Mouse (Mus musculus) monocyte, adult 5-6 weeks (primary cell): ENCODE results near the gene P4hb. TPM values are rescaled to one million over a fixed set of nuclear protein-coding genes. Genes with fewer than 3 reads are reported as not detected.
"Not testable (repeated sequence)": the region's sequence is repeated elsewhere in the genome, so short reads cannot be mapped to it uniquely, and the experiment has no call there.

Source experiments
- ATAC-seq: fragments of 153-309, 156-312 bp; replicated peaks from 2 replicates; pipeline ENCODE4 v1.8.0; 2017; ENCODE audit warnings: mild to moderate bottlenecking; ENCODE audit not compliant: low TSS enrichment, insufficient number of reproducible peaks, severe bottlenecking, poor library complexity, low FRiP score
- total RNA-seq: library from RNA; stranded (forward); fragments of 200-1000, 200-491, 200-594 nt; gene quantifications from 3 replicates; pipeline ENCODE4 v1.2.3, GENCODE M21; 2017

P4hb gene
- total RNA-seq, 1 experiment from 2014 or later: 434 TPM

DNA sequence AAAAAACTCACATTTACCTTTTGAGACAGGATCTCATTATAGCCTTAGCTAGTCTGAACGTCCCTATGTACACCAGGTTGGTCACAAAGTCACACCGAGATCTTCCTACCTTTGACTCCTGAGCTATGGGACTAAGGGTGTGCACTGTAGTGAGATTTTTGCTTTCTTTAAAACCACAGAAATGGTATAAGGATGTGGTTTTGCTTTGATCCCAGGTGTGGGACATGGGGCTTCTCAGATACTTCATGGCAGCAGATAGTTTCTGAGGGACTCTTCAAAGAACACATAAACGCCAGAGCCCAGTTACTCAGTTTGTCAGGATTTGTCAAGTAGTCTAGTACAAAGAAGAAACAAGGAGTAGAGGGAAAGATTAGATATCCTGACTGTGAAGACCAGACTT, 27.7 kb upstream of the P4hb start:
- no peak for ATAC-seq

DNA sequence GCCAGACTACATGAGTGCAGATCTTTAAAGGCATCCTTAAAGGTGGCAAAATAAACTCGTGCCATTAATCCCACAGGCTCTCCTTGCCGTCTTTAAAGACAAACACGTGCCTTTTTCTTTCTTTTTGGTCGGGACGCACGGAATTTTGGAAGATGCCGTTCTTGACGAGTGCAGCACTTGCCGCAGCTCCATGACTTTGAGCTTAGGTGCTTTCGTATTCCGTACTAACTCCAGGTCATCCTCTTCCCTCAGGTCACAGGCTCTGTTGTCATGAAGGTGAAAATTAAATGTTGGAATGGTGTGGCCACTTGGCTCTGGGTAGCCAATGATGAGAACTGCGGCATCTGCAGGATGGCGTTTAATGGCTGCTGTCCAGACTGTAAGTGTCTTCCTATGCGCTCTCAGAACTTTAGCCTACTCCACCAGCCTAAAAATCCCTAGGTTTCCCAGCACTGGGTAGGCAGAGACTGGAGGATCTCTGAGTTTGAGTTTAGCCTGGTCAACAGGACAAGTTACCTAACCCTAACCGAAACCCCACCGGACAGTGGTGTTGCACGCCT, 26.0 kb upstream of the P4hb start:
- no peak for ATAC-seq

- ATAC-seq: peak; percentile 89
Measured at GRCm38 (mm10) chr11:120598283-120598989, 25.4 kb upstream of the P4hb start, which contains the start of the genes Alyref and Anapc11. Gene Alyref, minus strand, starts transcription at chr11:120598365. Gene Anapc11, plus strand, starts transcription at chr11:120598421.

- ATAC-seq: no peak
Measured at GRCm38 (mm10) chr11:120597240-120598235, 24.5 kb upstream of the P4hb start.

DNA sequence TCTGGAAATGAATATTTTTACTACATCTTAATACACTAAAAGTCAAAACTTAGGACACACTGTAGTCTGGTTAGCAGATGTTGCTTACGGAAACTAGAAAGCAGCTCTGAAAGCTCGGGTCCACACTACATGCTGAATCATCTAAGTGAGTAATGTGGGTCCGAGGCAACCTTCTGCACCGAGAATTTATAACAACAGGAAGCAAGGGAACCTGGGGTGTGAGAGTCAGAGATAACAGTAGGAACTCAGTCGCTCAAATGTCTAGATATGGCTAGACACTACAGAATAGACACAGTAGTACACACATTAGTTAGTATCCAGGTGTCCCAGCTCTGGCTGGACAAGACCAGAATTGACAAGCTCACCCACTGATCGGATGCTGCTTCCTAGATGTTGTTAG, 15.5 kb upstream of the P4hb start:
- ATAC-seq: no peak

DNA sequence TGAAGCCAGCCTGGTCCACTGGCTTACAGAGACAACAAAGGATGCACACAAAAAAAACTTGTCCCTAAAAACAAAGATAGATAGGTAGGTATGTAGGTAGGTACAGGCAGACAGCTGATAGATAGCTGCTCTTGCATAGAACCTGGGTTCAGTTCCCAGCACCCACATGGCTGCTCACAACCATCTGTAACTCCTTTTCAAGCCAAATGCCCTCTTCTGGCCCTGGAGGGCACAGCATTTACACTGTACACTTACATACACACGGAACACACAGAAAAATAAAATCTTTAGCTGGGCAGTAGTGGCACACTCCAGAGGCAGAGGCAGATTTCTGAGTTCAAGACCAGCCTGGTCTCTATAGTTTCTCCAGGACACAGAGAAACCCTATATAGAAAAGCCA, 10.9 kb upstream of the P4hb start:
- ATAC-seq: no peak

DNA sequence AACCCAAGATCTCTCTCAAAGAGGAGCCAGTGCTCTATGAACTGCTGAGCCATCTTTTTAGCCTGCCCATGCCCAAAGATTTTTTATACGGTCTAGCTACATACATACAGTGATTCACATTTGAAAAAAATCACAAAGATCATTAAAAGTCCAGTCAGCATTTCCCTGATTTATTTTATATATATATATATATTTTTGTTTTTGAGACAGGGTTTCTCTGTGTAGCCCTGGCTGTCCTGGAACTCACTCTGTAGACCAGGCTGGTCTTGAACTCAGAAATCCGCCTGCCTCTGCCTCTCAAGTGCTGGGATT, 9.9 kb upstream of the P4hb start:
- not testable (repeated sequence) for ATAC-seq

GRCm38 (mm10) chr11:120582268-120582981, 9.4 kb upstream of the P4hb start:
- ATAC-seq: 0 out of 2 replicates have a peak, but pooled peaks have one; percentile 6

DNA sequence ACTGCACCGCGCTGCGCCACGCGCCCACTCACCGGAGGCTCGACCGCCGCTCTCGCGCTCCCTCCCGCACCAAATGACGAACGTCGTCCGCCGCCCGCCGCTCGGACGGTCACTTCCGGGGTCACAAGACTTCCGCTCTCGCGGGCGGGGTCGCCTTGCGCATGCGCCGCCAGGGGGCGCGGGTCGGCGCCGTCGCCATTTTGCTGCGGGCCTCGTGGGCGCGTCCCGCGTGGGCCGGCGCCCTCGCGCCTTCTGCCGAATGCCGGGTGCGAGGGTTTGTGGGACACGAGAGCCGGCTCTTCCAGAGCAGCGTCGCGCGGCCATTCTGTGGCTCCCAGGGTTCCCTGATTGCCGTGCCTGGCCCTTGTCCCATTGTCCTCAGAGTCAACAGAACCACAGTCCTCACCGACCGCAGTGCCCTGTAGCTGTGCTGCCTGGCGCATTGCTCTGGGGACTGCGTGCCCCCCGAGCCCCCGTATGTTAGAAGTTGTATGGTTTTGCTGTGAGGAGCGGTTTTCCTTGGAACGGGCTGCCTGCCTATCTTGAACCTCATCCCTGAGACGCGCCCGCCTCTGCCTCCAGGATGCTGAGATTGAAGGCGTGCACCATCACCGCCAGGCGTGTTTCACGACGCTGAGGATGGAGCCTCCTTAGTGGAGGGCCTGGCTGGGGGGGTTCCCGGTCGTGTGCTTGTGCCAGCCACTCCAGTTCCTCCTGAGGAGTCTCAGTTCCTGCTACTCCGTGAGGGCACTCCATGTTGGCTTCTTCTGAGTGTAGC, 8.6 kb upstream of the P4hb start, which contains the start of gene Arhgdia:
Arhgdia (minus strand) TSS at position 135 of the 778 bp plus-strand sequence.
- ATAC-seq: peak; percentile 66

- no peak for ATAC-seq
Measured at GRCm38 (mm10) chr11:120580871-120581331, 7.8 kb upstream of the P4hb start.

DNA sequence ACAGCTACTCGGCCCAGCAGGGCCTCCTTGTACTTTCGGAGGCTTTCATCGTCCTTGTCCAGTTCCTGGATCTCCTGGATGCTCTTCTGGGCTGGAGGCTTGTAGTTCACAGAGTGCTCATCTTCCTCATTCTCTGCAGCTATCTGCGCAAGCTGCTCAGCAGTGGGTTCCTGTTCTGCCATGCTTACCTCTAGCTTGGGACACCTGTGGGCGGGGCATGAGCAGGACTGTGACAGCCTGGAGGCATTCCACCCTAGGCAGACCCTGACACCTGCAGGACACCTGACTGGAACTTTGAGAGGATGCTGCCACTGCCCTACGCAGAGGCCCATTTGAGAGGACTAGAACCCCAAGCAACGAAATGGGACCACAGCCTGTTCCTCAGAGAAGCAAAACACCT, 7.1 kb upstream of the P4hb start:
- no peak for ATAC-seq

DNA sequence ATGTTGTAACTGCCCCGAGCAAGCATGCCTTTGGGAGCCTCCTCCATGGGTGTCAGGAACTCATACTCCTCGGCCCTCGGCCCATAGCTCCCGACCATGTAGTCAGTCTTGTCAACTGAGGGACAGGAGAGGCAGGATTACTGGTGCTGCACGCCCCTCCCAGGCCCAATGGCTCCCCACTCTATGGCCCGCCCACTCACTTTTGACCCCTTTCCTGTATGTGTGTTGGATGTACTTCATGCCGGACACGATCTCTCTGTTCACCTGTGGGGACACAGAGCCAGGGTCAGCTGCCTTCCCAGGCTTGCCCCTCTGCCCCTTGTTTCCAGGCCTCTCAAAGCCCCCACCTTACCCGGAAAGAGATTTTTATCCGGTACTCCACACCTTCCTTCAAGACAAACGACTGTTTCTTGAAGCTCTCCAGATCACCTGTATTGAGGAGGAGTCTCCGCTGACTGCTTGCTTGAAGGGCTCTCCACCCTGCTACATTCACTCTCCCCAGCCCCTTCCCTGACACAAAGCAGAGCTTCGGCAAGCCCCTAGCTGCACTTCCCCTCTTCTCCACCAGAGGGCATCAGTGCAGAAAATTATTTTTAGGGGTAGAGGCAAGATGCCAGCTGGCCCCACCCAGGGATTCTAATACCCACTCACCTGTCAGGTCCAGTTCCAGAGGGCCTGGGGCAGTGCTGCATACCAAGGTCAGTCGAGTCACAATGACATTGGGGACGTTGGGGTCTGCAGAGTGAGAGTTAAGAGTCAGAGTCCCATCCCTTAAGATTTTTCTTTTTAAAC, 6.5 kb upstream of the P4hb start:
- 0 out of 2 replicates have a peak, but pooled peaks have one; percentile 19 for ATAC-seq

DNA sequence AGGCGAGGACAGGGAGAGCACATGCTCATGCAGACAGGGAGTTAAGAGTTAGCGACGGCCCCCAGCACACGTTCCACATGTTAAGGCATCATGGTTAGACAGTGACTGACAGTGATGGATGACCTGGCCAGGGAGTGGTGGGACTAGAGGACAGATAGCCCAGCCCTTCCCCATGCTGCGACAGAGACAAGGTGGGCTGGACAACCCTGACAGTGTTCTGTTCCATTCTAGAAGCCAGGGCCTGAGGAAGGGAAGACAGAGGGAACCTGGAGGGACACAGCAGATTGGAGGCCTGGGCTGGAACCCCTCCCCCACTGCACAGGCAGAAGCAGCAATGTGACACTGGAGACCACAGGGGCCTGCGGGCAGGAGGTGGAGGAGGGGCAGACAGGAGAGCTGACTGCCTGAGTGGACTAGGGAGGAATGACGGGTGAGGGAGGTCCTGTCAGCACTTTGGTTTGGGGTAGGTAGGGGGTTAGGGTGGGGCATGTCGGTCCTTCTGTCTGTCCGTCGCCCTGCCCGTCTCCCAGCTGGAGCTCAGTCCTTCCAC, 5.7 kb upstream of the P4hb start:
- no peak for ATAC-seq

GRCm38 (mm10) chr11:120578024-120578693, 5.1 kb upstream of the P4hb start:
- no peak for ATAC-seq

DNA sequence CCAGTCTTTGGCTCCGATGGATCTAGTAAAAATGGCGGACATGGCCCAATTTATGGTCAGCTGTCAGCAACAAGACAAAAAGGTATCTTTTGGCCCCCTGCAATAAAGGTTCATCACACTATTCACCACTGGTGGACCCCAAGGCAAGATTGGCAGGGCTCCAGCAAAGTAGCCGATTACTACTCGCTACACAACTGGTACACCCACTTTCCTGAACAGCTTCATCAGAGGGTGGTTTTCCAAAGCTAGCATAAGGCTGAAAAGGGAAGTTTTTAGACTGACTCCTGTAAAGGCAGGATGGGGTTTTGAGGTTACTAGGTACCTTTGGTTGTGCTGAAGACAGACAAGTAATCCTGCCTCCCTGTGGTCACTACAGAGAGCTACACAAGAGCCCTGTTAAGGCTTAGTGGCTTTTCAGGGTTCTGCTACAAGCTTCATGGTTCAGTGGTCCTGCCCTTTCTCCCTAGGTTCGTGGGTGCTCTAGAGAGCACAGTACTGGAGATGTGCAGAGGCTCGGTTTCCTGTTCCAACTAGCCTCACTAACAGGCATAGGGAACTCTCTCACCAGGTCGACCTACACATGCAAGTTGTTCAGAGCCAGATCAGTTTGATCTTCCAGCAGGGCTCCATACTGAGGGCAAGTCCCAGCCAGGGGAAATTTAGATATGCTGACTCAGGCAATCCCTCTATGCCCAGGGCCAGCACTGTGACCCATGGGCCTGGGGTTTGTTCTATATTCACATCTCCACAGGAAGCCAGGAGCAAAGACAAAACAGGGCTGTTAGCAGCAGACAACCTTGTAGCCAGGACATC, 4.4 kb upstream of the P4hb start:
- no peak for ATAC-seq
